Mouse (Mus musculus) E14TG2a.4 (cell line): Measurements from ENCODE around the gene Focad.
A peak's percentile ranks its signal among the peaks of the same experiment; 100 is the strongest.

Experiments
- CTCF ChIP-seq: conservative IDR thresholded peaks from 2 replicates; pipeline ENCODE4 v1.5.1; 2014; ENCODE audit warnings: low read length
- POU5F1 ChIP-seq: IDR thresholded peaks from 2 replicates; pipeline ENCODE4 v1.6.1; 2014; ENCODE audit warnings: low read length, borderline replicate concordance

DNA sequence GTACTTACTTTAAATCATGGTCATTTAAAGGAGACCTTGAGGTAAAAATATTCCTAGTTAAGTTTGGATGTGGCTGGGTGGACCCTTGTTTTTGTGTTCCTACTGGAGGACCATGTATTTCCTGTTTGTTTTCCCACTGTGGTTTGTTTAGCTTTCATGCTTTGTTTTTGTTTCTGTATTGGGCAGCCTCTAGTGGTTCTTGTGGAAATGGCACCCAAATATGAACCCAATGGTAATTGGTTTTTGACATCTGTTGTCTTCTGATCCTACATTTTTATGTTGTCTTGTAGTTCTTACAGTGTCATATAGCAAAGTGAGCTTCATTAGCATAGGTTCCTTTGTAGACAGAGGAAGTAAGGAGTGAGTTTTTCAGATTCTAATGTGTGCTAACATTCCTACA, 207.9 kb downstream of the Focad start:
- TF ChIP-seq CTCF (peak; percentile 70), POU5F1 (no peak)
